Mouse (Mus musculus): ENCODE measurements around the gene Atp6v1b1. TPM values are rescaled to one million over a fixed set of nuclear protein-coding genes. Genes with fewer than 3 reads are reported as not detected.

Atp6v1b1 gene
- total RNA-seq, 1 experiment from 2014 or later, result not detected

Other genes starting within 250 kb of the Atp6v1b1 start
- 46.1 and 46.7 TPM in 2 replicates for gene Dguok, start 236.0 kb upstream of the Atp6v1b1 start, total RNA-seq (2017)
- not detected in 2 replicates for gene Actg2, start 206.7 kb upstream of the Atp6v1b1 start, total RNA-seq (2017)
- gene Stambp, start 170.3 kb upstream of the Atp6v1b1 start, total RNA-seq (2017), result 3.8 and 4.8 TPM in 2 replicates
- gene Clec4f, start 86.8 kb upstream of the Atp6v1b1 start, total RNA-seq (2017), result not detected in 2 replicates
- not detected in 2 replicates for gene Cd207, start 65.1 kb upstream of the Atp6v1b1 start, total RNA-seq (2017)
- not detected in 2 replicates for gene Vax2, start 31.7 kb upstream of the Atp6v1b1 start, total RNA-seq (2017)
- gene Ankrd53, start 19.7 kb downstream of the Atp6v1b1 start, total RNA-seq (2017), result not detected in 2 replicates
- 30.7 and 34.7 TPM in 2 replicates for gene Tex261, start 32.8 kb downstream of the Atp6v1b1 start, total RNA-seq (2017)
- gene Nagk, start 52.0 kb downstream of the Atp6v1b1 start, total RNA-seq (2017), result 18.2 and 18.4 TPM in 2 replicates
- gene Paip2b, start 88.8 kb downstream of the Atp6v1b1 start, total RNA-seq (2017), result 26.9 and 27.5 TPM in 2 replicates
- gene Zfp638, start 124.1 kb downstream of the Atp6v1b1 start, total RNA-seq (2017), result 283 and 343 TPM in 2 replicates

Measured in neutrophil, adult 5-6 weeks (primary cell).